Mouse (Mus musculus): ENCODE data around the gene Tmem219.

- TF ChIP-seq CTCF (IDR thresholded peaks at IDR 0.05; ENCODE audit: insufficient read depth, low read depth, low read length) (no peak), POLR2A (IDR thresholded peaks at IDR 0.05; ENCODE audit: insufficient read depth, low read depth, low read length) (no peak)
Observed at GRCm38 (mm10) chr7:126941801-126942200, 19.1 kb upstream of the Tmem219 start.
